Mouse (Mus musculus) hindbrain, postnatal 0 days (tissue): ENCODE results near the gene Gtf2ird2. TPM values are rescaled to one million over a fixed set of nuclear protein-coding genes. Genes with fewer than 3 reads are reported as not detected.

ENCODE experiments used
- ATAC-seq: fragments of 200-750 bp; cut with Nextera tagmentation; 2 replicates; pipeline ENCODE4 v1.8.0; 2017; ENCODE audit warnings: mild to moderate bottlenecking, moderate TSS enrichment, moderate library complexity
- DNase-seq: peaks from one replicate; pipeline ENCODE4 v3.0.0-alpha.2; 2015; ENCODE audit warnings: low spot score
- H3K27ac ChIP-seq: fragments of 300-500 bp; sonication (generic); 2 replicates; pipeline ENCODE4 v1.5.1; 2014; ENCODE audit warnings: mild to moderate bottlenecking
- H3K27me3 ChIP-seq: fragments of 300-500 bp; sonication (generic); 2 replicates; pipeline ENCODE4 v1.6.1; 2014; ENCODE audit warnings: low read length, mixed read lengths; ENCODE audit not compliant: insufficient read depth
- H3K36me3 ChIP-seq: fragments of 300-500 bp; sonication (generic); 2 replicates; pipeline ENCODE4 v1.6.1; 2014; ENCODE audit warnings: low read length, mixed read lengths; ENCODE audit not compliant: insufficient read depth
- H3K4me1 ChIP-seq: fragments of 300-500 bp; sonication (generic); 2 replicates; pipeline ENCODE4 v1.6.1; 2014; ENCODE audit warnings: antibody characterized with exemption, low read length, mixed read lengths; ENCODE audit not compliant: insufficient read depth
- H3K4me2 ChIP-seq: fragments of 300-500 bp; sonication (generic); 2 replicates; pipeline ENCODE4 v1.6.1; 2014; ENCODE audit warnings: low read depth, mild to moderate bottlenecking, low read length, moderate library complexity, mixed read lengths
- H3K4me3 ChIP-seq: fragments of 300-500 bp; sonication (generic); 2 replicates; pipeline ENCODE4 v1.5.1; 2014; ENCODE audit warnings: low read length
- H3K9ac ChIP-seq: fragments of 300-500 bp; sonication (generic); replicated peaks from 2 replicates; pipeline ENCODE4 v1.6.1; 2014; ENCODE audit warnings: mild to moderate bottlenecking, low read length, moderate library complexity, mixed read lengths
- H3K9me3 ChIP-seq: fragments of 300-500 bp; sonication (generic); 2 replicates; pipeline ENCODE4 v1.6.1; 2016; ENCODE audit warnings: low read length, mixed read lengths
- CTCF ChIP-seq: IDR thresholded peaks from 2 replicates; pipeline ENCODE4 v1.5.1; 2016; ENCODE audit warnings: antibody characterized with exemption, control low read depth, low read depth
- WGBS: fragments of 180-500 bp; shearing (Covaris S2); extraction: QIAGEN DNeasy Blood & Tissue Kit; methylation state at CpG from one replicate; pipeline ENCODE4 v1.1.7; 2014; 5-methylcytosine and 5-hydroxymethylcytosine counted together
- polyA plus RNA-seq: library from polyadenylated mRNA; unstranded; fragments of >200 nt; fragmentation: Nextera tagmentation; extraction: Ambion mirVana; gene quantifications from 2 replicates; pipeline ENCODE4 v1.2.1, GENCODE M21; 2015
- total RNA-seq: library from RNA; depleted of rRNA; stranded (reverse); fragments of >200 nt; gene quantifications from 2 replicates; pipeline ENCODE4 v1.2.3, GENCODE M21; 2014; rRNA removed

Gtf2ird2 gene
- total and polyA plus RNA-seq, 2 experiments from 2014 or later = 11.6 to 14.6 TPM

- Histone ChIP-seq H3K4me3 (no peak overlapping the region), H3K4me1 (no peaks in the 10 kb centered on the region), H3K27ac (no peak overlapping the region), H3K4me2 (no peak overlapping the region), H3K9me3 (no peaks in the 10 kb centered on the region), H3K27me3 (no peaks in the 10 kb centered on the region), H3K9ac (no peak overlapping the region), H3K36me3 (peaks cover 67% of the 10 kb centered on the region)
- no peak for DNase-seq
- no peak for ATAC-seq
- 87% methylated on average over 4 of the region's 4 CpGs for WGBS
- TF ChIP-seq CTCF = no peak
These were observed 86.7 kb downstream of the Gtf2ird2 start for GRCm38 (mm10) chr5:134270566-134270965.

GRCm38 (mm10) chr5:134271421-134271820, 87.6 kb downstream of the Gtf2ird2 start:
- no peak for TF ChIP-seq CTCF
- Histone ChIP-seq H3K9ac (no peak overlapping the region), H3K4me2 (no peak overlapping the region), H3K9me3 (no peaks in the 10 kb centered on the region), H3K4me1 (no peaks in the 10 kb centered on the region), H3K27me3 (no peaks in the 10 kb centered on the region), H3K36me3 (peaks cover 65% of the 10 kb centered on the region), H3K4me3 (no peak overlapping the region), H3K27ac (no peak overlapping the region)
- DNase-seq = no peak
- ATAC-seq = no peak
- 84% methylated on average over 11 of the region's 11 CpGs for WGBS

- Histone ChIP-seq H3K4me2 (no peak overlapping the region), H3K27me3 (no peaks in the 10 kb centered on the region), H3K4me3 (no peak overlapping the region), H3K4me1 (no peaks in the 10 kb centered on the region), H3K9me3 (no peaks in the 10 kb centered on the region), H3K27ac (no peak overlapping the region), H3K9ac (no peak overlapping the region), H3K36me3 (peaks cover 59% of the 10 kb centered on the region)
- DNase-seq = no peak
- ATAC-seq = no peak
- WGBS = 76% methylated on average over 11 of the region's 11 CpGs
- no peak for TF ChIP-seq CTCF
These were observed 88.9 kb downstream of the Gtf2ird2 start for GRCm38 (mm10) chr5:134272761-134273160.

DNA sequence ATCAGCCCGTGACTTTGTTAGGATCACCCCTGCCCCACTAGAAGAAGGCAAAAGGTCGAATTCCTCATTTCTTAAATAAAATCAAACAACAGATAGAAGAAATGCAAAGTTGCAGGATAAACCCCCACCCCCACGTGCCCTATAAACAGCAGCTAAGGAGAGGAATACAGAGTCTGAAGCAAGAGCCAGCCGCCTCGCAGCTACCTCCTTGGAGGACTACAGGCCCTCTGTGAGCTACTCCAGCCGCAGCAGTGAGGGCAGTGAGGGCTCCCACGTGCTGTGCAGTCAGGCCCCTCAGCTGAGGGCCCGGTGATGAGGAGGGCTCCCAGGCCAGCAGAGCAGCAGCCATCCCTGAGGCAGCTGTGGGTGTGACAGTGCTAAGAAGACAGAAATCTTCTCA, 89.9 kb downstream of the Gtf2ird2 start:
- H3K27me3 ChIP-seq = no peaks in the 10 kb centered on the region
- ATAC-seq = no peak
- no peaks in the 10 kb centered on the region for H3K9me3 ChIP-seq
- H3K9ac ChIP-seq = no peak overlapping the region
- H3K4me3 ChIP-seq = no peak overlapping the region
- TF ChIP-seq CTCF = no peak
- no peak overlapping the region for H3K27ac ChIP-seq
- no peaks in the 10 kb centered on the region for H3K4me1 ChIP-seq
- H3K4me2 ChIP-seq = no peak overlapping the region
- H3K36me3 ChIP-seq = peaks cover 58% of the 10 kb centered on the region
- DNase-seq = no peak
- WGBS = 88% methylated on average over 8 of the region's 8 CpGs

Other genes starting within 250 kb of the Gtf2ird2 start
- gene Castor2, start 84.3 kb upstream of the Gtf2ird2 start, total RNA-seq = 27.4 and 27.5 TPM in 2 replicates
- 21.1 and 21.8 TPM in 2 replicates for gene Castor2, start 84.3 kb upstream of the Gtf2ird2 start, polyA plus RNA-seq
- gene Rcc1l, start 7.2 kb upstream of the Gtf2ird2 start, total RNA-seq = 20.6 and 23.0 TPM in 2 replicates
- 21.5 and 21.7 TPM in 2 replicates for gene Rcc1l, start 7.2 kb upstream of the Gtf2ird2 start, polyA plus RNA-seq
- gene Ncf1, start 45.6 kb downstream of the Gtf2ird2 start, total RNA-seq = 2.8 and 4.9 TPM in 2 replicates
- gene Ncf1, start 45.6 kb downstream of the Gtf2ird2 start, polyA plus RNA-seq = 2.0 and 2.3 TPM in 2 replicates
- gene Gtf2i, start 130.7 kb downstream of the Gtf2ird2 start, total RNA-seq = 103 and 115 TPM in 2 replicates
- 85.6 and 86.1 TPM in 2 replicates for gene Gtf2i, start 130.7 kb downstream of the Gtf2ird2 start, polyA plus RNA-seq